Mouse (Mus musculus) CD4-positive, CD25-positive, alpha-beta regulatory T cell, adult 2 months (primary cell): Measurements from ENCODE around the gene Ldah.

ENCODE experiments used
- DNase-seq: peaks from one replicate; pipeline ENCODE4 v3.0.0-alpha.2; 2012; ENCODE audit warnings: low read depth, low spot score

The Ldah gene

DNA sequence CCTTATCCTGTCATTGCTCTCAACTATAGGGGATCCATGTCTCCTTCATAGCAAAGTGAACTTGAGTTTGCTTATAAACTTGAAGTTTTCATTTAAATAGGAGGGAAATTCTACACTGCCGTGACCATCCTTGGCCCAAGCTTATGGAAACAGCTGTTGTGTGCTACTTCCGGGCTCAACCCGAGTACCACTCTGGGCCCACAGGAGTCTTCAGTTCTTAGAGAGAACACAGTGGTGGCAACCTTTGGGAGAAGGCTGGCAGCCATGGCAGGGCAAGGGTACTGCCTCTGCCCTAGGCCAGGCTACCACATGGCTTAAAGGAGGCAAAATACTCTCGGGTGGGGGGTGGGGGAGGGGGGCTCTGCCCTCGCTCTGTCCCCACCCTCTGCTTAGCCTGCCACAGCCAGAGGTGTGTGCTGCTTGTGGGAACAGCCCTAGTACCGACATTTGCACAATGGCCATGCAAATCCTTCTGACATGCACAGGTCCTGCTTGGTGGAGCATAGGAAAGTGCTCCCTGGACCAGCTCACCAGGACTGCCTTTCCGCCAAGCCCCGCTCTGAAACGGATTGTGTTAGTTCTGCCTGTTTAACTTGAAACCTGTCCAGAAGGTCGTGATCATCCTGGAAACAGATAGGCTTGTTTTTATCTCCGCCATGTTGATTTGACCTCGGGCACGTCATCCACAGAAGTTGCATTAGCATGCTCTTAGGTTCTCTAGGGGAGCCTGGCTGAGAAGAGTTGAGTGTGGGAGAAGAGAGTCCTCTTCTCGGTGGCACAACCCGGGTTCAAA is 73.5 kb downstream of the Ldah start:
- DNase-seq = no peak

DNA sequence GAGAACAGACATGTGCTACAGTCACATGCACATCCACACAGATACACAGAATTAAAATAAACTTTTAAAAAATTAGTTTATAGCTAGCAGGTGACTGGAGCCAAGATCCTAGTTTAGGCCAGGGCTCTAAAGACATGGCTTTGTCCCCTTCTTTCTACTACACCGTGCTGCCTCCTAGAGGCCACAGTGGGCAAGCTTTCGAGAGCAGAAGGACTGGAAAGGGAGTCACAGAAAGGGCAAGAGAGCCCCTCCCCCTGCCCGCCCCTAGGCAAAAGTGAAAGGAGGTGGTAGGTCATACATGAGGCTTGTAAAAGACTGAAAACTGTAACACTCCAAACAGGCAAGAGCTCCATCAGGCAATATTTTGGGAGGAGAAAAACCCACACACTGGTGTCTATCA is 80.1 kb downstream of the Ldah start:
- peak; percentile 21 for DNase-seq

DNA sequence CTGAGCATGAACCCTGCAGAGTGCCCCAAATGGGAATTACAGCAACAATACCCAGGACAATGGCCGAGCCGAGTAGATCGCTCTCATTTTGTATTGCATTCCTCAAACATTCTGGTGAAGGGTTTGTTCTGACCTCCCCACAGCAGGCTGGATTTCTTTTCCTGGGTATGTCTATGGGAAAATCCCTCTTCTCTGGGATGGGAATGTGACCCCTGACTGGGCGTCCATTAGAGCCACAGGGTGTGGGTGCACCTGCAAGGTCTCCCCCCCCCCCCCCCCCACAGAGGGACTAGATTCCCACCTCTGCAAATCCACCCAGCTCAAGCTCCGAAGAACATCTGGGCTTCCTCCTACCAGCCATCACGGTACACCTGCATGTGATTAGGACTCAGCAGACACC is 81.2 kb downstream of the Ldah start:
- DNase-seq = no peak

DNA sequence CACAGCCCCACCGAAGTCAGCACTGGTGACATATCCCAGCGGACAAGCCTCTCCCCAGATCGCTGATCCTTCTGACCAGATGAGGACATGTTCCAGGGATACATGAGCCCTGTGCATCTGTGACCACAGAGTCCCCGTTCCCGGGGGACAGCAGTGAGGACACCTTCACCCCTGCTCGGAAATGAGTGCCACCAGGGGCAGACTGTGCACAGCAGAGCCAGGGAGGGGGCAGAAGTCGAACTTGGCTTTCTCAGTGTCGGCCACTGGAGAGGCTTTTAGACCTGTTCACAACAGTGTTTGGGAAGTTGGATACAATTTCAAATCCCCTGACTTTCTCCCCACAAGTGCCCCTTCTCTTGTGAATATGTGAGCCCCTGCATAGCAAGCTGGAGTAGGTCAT is 81.6 kb downstream of the Ldah start:
- no peak for DNase-seq

DNA sequence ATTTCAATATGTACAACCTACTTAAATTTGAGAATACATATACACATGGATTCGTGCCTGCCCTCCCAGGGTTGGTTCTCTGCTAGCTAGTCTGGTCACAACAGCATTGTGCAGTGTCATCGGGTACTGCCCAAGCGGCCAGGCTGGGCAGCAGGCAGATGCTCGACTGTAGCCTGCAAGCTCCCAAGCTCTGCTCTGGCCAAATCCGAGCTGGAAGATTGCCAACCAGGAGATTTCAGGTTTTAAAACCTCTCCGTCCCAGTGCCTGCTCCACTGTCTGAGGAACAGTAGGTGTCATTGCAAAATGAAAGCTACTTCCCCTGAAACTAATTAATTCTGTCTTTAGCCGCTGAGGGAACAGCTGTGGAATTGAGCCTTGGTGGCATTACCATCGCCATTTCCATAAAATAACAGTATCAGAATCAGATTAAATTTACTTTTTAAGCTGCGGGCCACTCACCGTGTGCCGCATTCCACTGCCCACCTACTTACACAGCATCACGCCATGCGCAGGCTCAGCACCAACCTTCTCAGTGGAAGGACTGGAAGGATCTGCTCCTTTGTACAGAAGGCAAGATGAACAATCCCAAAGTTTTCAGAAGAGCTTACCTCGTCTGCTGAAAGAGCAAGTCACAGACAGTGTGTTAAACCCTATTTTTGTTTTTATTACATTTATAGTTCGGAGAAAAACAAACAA is 83.4 kb downstream of the Ldah start:
- DNase-seq = no peak

DNA sequence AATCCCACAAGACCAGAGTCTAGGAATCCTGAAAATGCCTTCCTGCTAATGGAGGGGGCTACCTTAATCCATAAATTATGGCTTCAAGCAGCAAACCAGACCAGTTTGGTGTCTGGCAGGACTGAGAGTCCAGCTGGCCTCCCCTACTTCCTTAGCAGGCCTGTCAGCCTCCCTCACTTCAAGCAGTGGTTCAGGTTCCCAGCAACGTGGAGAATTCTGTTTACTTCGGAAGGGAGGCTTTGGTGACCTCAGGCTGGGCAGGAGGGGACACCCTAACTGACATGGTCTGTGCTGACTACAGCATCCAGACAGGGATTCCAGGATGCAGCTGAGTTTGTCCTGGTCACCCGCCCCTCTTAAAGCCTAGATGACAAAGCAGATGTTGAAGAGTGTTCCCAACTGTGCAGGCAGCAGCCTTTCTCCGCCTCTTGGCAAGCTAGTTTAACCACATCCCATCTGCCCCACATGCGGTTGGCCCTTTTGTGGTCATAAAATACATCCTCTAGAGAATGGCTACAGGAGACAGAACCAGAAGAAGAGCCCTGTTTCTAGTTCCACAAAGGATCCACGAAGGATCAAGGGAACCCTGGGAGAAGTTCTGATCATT is 87.5 kb downstream of the Ldah start:
- no peak for DNase-seq

DNA sequence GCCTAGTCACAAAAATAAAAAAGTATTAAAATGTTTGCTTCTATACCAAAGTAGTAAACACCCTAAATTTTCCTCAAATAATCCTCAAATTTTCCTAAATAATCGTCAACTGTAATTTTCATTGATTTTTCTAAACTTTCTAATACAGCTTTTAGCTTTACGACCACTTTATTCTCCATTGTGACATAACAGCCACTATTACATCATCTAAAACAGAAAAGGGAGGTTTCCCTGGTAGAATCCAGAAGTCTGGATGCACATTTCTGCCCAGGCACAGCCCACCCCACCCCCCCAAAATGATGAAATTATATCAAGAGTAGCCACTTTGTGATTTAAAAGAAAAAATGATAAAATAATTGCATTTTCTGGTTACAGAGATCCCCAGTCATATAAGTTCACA is 88.2 kb downstream of the Ldah start:
- no peak for DNase-seq

DNA sequence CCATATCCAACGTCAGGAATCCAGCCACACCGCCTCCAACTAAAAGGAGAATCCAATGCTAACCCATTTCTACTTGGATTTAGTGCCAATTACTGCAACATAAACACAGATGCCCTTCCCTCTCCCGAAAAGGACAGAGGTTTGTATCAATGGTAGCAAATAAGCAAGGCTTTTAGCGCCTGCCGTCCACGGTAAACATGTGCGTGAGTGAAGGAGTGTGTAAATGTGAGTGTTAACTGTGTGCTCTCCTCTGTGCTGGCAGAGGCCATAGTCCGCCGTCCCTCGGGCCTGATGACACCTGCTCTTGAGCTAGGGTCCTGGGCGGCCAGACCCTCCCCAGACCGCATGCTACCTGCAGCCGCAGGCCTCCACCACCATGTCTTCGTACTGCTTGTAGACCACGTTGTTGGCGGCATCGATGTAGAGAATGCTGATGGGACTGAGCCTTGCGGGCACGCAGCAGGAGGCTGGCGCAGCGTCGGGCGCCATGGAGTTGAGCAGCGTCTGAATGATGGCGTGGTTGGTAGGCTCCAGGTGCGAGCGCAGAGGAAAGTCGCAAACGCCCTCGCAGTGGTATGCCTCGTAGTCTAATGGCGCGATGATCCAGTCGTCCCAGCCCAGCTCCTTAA is 89.8 kb downstream of the Ldah start:
- DNase-seq = no peak

DNA sequence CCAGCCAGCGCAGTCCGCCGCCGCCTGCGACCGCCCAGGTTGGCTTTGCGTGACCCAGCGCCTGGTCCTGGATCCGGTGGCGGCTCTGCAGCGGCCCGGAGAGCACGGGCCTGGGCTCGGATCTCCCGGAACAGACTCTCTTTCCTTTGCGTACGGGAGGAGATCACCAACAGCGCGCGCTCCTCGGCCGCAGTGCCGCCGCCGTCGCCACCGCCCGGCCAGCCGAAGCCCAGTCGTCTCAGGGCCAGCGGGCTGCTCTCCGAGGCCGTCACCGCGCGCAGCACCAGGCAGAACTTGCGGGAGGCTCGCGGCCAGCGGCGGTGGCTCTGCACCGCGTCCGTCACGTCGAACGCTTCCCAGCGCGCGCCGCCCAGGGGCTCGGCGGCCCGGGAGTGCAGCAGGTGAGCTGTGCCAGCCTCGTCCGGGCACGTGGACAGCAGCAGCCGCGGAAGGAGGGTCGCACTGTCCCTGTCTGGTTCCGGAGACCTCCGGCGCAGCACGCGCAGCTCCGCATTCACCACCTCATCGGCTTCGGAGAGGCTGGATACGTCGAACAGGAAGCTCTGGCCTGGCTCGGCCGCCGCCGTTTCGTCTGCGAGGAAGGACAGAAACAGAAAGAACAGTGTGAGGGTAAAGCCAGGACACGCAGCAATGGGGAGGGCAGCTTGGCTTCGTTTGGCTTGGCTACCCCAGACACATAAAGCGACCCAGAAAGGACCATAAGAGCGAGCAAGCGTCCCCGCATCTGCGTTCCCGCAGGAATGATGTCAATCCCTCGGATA is 90.6 kb downstream of the Ldah start:
- DNase-seq = no peak

DNA sequence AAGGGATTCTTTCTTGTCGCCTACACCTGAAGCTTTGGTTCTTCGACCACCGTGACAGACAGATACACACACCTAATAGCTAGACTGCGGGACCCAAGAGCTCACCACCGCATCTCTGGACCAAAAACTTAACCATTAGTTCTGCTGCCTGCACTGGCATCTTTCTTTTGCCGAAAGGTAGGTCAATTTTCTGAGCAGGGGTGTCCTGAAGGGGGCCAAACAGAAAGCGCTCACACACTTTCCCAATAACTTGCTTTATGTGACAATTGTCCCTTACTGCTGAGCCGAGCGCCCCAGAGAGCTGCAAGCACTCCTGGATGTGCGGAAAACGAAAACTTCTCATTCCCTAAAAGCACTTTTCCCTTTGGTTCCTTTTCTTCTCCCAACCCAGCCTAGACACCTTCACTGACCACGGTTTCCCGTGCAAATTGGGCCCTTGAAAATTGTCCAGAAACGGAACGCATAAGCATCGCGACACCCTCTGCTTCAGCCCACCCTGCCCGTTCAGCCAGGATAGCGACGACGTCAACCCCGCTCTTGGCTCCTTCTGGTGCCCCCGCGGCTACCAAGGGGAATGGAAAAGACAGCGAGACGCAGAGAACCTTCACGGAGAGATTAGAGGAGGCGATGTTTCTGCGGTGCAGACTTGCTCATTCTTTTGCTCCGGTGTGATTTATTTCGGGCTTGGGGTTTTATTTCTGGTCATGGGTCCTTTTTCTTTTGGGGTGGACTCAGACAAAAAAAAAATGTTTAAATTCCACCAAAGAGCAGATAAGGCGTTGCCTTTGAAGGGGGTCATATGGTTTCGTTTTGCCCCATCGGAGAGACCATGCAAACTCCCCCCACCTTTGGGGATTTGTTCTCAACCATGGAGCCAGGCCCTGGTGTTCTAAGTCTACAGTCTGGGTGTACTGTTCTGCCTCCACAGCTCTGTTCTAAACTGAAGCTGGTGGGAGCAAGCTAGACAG is 91.5 kb downstream of the Ldah start:
- no peak for DNase-seq

DNA sequence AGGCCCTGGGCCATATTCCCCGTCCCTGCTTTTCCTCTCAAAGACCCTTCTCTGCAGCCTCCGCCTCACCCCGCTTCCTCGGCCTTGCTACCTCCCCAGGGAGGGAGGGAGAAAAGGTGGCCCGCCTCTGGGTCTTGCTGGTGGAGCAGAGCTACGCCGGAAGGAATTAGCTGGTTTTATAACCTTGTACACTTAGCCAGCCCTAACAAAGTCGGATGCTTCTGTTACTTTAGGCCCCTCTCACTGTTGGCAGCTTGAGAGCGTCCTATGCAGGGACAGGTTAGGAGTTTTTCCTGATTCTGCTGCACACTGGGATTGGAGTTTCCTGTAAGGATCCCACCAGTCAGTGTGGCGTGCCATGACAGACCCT is 92.2 kb downstream of the Ldah start:
- no peak for DNase-seq

DNA sequence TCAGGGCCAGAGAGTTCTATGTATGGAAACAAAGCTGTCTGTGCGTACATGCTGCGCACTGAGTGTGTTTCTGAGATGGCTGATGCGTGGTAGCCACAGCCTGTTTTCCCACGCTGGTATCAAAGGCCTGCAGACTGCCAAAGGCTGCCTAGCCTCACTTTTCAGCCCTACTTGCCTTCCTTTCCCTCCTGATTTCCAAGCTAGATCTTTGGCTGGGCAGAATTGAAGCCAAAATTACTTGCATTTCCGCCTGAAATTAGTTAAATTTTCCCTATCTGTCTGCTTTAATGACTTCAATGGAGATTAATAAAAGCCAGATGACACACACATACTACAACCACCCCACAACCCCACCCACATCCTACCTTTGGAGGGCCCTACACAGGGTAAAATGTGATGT is 92.6 kb downstream of the Ldah start:
- no peak for DNase-seq

DNA sequence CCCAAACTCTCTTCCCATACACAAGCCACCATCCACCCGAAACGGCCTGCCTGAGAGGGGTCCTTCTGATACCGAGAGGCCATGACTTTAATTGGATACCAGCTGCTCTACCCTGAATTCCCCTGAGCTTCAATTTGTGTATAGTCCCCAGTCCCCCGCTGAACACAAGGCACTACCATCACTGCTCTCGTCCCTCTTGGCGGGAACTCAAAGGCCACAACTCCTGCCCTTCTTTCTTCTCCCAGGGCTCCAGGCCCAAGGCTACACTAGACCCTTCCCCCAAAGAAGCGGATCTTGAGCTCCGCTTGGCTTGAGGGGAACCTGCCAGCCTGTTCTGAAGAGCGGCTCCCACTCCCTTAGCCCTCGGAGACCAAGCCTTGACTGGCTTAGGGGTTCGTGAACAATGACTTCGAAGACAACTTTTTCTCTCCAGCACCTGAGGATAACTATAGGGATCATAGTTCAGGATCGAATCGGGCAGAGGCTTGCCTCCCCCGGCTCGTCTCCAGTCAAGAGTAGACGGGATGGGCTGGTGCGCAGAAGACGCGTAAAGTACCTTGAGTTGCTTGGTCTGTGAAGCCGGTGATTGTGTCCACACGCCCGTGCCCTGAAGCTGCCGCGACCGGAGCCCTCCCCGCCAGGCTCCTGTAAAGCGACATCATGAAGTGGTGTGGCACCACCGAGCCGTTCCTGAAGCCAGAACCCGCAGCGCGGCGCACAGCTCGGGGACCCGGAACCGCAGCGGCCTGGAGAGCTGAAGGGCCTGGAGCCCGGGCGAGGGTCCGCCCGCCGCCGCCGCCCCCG is 93.3 kb downstream of the Ldah start:
- no peak for DNase-seq

DNA sequence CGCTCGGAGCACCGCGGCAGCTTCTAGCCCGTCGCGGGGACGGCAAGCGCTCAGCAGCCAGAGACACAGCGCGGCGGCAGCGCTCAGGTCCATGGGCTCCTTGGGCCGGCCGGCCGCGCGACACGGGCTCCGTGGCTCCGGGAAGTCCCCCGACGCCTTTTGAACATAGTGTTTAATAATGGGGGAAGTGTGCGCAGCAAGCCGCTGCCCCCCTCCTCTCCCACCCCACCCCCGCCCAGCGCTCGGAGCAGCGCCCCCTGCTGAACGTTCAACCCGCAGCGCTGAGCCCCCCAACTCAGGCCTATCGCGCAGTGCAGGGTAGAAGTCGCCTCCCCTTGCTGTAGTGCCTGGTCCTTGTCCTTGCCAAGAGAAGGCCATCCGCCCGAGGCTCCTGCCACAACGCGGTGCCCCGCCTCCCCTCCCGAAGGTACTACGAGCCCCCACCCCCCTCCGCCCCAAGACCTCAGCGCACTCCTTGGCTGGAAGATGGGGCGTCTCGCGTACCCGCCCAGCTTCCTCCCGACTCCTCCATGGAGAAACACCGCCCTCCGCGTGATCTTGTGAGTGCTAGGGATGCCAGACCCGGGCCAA is 94.0 kb downstream of the Ldah start, which contains the start of gene Gdf7:
Gdf7 (minus strand) TSS at position 114 of the 591 bp plus-strand sequence.
- DNase-seq = no peak

DNA sequence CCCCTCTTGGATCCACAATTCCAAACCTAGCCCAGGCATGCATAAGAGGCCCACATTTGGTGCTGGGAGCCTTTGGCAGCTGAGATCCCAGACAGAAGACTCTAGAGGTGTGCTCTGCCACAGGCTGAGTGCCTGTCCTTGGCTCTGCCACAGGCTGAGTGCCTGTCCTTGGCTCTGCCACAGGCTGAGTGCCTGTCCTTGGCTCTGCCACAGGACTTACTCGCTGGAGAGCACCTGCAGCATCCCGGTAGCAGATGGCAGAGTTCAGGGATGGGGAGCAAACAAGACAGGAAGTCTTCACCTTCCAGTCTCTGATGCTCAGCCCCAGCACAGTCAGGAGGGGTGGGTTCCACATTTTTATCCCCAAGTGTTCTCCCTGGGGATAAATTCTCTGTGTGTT is 97.4 kb downstream of the Ldah start:
- DNase-seq = no peak

DNA sequence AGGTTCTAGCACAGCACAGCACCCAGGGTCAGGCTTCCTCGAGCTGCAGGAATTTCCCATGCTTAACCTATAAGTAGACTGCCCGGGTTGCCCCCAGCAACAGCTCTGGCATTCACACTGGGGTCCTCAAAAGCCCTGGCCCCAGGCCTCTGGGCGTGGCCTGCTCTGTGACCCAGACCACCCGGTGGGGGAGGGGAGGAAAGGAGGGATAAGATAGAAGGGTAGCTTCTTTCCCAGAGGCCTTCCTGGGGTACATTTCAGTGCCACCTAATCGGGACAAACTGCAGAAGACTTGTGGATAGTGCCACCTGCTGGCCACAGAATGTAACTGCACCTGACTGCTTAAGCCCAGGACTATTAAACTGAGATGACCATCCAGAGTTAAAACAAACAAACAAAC is 98.5 kb downstream of the Ldah start:
- peak; percentile 78 for DNase-seq

DNA sequence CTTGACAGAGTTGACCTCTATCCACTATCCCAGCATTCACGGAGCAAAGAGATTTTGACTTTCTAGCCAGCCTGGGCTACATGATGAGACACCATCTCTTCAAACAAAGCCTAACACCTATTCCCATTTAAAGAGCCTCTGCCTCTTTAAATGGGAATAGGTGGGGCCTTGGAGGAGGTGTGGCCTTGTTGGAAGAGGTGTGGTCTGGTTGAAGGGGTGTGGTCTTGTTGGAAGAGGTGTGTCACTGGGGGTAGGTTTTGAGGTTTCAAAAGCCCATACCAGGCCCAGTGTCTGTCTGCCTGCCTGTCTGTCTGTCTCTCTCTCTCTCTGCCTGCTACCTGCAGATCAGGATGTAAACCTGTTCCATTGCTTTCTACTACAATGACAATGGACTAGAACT is 99.0 kb downstream of the Ldah start:
- peak; percentile 64 for DNase-seq

DNA sequence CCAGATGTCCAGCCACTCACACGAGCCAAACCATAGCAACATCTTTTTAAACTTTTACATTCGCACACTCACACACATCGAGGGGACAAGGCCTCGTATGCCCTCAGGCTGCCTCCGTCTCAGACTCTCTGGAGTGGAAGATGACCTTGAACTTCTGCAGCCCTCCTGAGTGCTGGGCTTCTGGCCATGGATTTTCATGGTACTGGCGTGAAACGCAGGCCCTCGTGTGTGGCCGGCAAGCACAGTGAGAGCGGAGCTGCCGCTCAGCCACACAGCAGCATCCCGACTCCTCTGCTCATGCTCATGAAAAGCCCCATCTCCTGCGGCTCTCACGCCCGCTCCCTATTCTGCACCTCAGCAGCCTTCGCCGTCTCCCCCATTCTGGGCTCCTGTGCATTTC is 103.1 kb downstream of the Ldah start:
- no peak for DNase-seq

DNA sequence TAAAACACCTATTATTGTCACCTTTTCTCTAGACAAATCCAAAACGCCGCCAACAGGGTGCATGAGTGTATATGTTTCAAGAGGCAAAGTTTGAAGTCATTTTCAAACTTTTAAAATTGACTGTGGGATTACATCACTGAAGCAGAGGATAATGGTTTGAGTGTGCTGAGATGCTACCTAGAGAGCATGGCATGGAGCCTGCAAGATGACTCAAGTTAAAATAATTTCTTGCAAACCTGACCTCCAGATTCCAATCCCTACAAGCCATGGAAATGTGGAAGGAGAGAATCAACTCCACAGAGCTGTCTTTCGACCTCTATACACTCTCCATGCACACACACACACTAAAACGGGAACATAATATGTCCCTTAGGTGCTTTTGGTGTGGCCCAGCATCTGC is 104.4 kb downstream of the Ldah start:
- DNase-seq = no peak
